Mouse (Mus musculus): ENCODE results near the gene Psap.

DNA sequence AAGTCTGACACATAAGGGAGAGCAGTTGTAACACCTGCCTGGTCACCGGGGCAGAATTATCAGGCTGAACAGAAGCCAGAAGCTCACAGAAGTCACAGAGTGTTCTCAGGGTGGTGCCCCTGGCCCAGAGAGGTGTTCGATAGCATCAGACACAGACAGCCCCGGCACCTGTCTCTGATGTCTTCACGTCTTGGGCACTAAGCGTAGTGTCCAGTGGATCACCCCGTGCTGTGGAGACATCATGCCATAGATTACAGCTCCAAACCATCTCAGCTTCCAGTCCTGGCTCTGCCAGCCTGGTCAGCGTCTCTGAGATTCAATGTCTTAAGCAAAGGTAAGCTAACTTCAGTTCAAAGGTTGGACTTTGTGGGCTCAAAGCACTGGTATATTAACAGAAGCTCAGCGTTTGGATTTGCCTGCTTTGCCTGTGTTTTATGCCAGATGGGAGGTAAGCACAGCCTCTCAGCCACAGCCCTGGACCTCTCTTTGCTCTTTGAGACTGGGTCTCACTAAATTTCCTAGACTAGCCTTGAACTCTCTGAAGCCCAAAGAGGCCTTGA lies 10.5 kb upstream of the Psap start:
- TF ChIP-seq CTCF (IDR thresholded peaks at IDR 0.05; ENCODE audit: insufficient read depth, low read depth, low read length) (no peak), POLR2A (IDR thresholded peaks at IDR 0.05; ENCODE audit: insufficient read depth, low read depth, low read length) (no peak)
